Mouse (Mus musculus): Measurements from ENCODE around the gene Car9. TPM values are rescaled to one million over a fixed set of nuclear protein-coding genes. Genes with fewer than 3 reads are reported as not detected.
A peak's percentile ranks its signal among the peaks of the same experiment; 100 is the strongest.

The Car9 gene
- polyA plus RNA-seq, 1 experiment from 2014 or later = 3.8 TPM

DNA sequence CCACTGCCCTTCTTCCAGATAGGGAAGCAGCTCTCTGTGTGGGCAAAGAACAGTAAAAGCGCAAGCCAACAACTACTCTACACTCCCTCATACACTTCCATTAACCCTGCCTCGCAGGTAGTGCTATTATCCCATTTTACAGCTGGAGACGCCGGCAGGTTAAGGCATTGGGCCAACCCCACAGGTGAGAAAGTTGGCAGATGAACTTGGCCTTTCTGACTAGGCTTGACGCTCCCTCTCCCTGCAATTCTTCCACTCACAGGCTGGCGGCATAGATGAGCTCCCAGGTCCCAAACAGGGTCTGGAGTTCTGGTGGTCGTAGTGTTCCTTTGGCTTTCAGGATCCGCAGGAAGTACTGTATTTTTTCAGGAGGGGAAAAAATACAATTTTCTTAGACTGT, 7.8 kb upstream of the Car9 start:
- ATAC-seq (replicated peaks; ENCODE audit: extremely low read depth, insufficient read depth, low FRiP score) = peak; percentile 28; the same call in 1 of the 2 replicates
- Histone ChIP-seq H3K27ac (ENCODE audit: low read length) (peak overlapping the region; percentile 68; the same call in 1 of the 2 replicates), H3K4me1 (ENCODE audit: control insufficient read depth, insufficient read depth, low read length) (peaks cover 32% of the 10 kb centered on the region), H3K4me3 (ENCODE audit: low read length) (peak overlapping the region; percentile 77), H3K9ac (ENCODE audit: low read length) (peak overlapping the region; percentile 79), H3K27me3 (ENCODE audit: control insufficient read depth, insufficient read depth, low read length) (no peaks in the 10 kb centered on the region), H3K36me3 (ENCODE audit: control insufficient read depth, insufficient read depth) (0 out of 2 replicates have a peak, but pooled peaks cover 3% of the 10 kb centered on the region), H3K9me3 (replicated peaks; ENCODE audit: control insufficient read depth, low read length) (no peaks in the 10 kb centered on the region), H3K4me2 (ENCODE audit: low read depth, low read length) (peak overlapping the region; percentile 89)
- WGBS = 13% methylated on average over 8 of the region's 8 CpGs

DNA sequence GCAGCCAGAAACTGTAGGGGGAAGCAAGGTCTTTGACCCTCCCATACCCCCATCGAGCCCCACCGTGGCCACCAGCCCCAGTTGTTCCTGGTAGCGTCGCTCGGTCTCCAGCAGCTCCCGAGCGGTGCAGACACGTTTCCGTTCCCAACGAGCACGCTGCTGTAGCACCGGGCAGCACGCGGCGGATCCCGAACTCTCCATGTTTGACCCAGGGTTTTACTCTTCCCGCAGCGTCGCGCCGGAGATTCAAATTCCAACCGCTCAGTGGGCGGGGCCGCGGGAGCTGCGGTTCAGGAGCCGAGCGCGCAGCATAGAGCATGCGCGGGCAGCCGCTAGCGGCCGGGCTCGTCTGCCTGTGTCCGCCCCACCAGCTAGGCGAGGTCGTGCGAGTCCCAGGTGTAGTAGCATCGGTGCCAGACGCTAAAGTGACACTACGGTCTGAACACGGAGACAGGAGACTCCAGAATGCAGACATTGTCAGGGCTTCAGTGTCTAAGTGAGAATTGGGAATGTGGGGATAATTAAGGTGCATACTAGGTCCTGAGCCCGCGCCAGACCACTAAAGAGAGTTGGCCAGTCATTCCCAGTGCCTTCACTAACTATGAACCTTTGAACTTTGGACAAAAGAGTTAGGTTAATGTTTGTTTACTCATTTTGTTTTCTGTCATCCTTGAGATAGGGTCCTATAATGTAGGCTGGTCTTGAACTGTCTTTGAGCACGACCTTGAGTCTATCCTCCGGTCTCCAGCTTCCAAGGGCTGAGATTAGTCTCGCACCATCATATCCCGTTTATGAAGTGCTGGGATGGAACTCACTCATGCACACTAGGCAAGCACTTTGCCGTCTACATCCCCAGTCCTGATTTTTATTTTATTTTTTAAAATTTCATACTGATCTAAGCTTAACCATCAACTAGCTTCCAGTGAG, 7.1 kb upstream of the Car9 start, which contains the start of gene Arhgef39:
TSS of gene Arhgef39 (minus strand) at position 289 of the 927 bp plus-strand sequence.
- H3K27me3 ChIP-seq (ENCODE audit: control insufficient read depth, insufficient read depth, low read length) = no peaks in the 10 kb centered on the region
- peak within 1 kb of the TSS; percentile 89 for H3K4me2 ChIP-seq (ENCODE audit: low read depth, low read length)
- H3K4me3 ChIP-seq (ENCODE audit: low read length) = peak within 1 kb of the TSS; percentile 77
- H3K9ac ChIP-seq (ENCODE audit: low read length) = peak within 1 kb of the TSS; percentile 79
- 7% methylated on average over 50 of the region's 50 CpGs for WGBS
- H3K36me3 ChIP-seq (ENCODE audit: control insufficient read depth, insufficient read depth) = 0 out of 2 replicates have a peak, but pooled peaks cover 3% of the 10 kb centered on the region
- H3K4me1 ChIP-seq (ENCODE audit: control insufficient read depth, insufficient read depth, low read length) = peaks cover 27% of the 10 kb centered on the region
- ATAC-seq (replicated peaks; ENCODE audit: extremely low read depth, insufficient read depth, low FRiP score) = peak; percentile 89
- no peaks in the 10 kb centered on the region for H3K9me3 ChIP-seq (replicated peaks; ENCODE audit: control insufficient read depth, low read length)
- H3K27ac ChIP-seq (ENCODE audit: low read length) = peak within 1 kb of the TSS; percentile 68

- peaks cover 20% of the 10 kb centered on the region for H3K4me1 ChIP-seq (ENCODE audit: control insufficient read depth, insufficient read depth, low read length)
- H3K27ac ChIP-seq (ENCODE audit: low read length) = no peak overlapping the region
- H3K36me3 ChIP-seq (ENCODE audit: control insufficient read depth, insufficient read depth) = no peaks in the 10 kb centered on the region
- no peak overlapping the region for H3K9ac ChIP-seq (ENCODE audit: low read length)
- no peaks in the 10 kb centered on the region for H3K9me3 ChIP-seq (replicated peaks; ENCODE audit: control insufficient read depth, low read length)
- 79% methylated on average over 2 of the region's 2 CpGs for WGBS
- no peak overlapping the region for H3K4me2 ChIP-seq (ENCODE audit: low read depth, low read length)
- no peak overlapping the region for H3K4me3 ChIP-seq (ENCODE audit: low read length)
- H3K27me3 ChIP-seq (ENCODE audit: control insufficient read depth, insufficient read depth, low read length) = no peaks in the 10 kb centered on the region
- no peak for ATAC-seq (replicated peaks; ENCODE audit: extremely low read depth, insufficient read depth, low FRiP score)
Observed at GRCm38 (mm10) chr4:43503041-43503440, 3.7 kb upstream of the Car9 start.

GRCm38 (mm10) chr4:43503506-43503905, 3.3 kb upstream of the Car9 start:
- Histone ChIP-seq H3K27ac (ENCODE audit: low read length) (no peak overlapping the region), H3K27me3 (ENCODE audit: control insufficient read depth, insufficient read depth, low read length) (no peaks in the 10 kb centered on the region), H3K4me3 (ENCODE audit: low read length) (no peak overlapping the region), H3K4me1 (ENCODE audit: control insufficient read depth, insufficient read depth, low read length) (peaks cover 17% of the 10 kb centered on the region), H3K9ac (ENCODE audit: low read length) (no peak overlapping the region), H3K9me3 (replicated peaks; ENCODE audit: control insufficient read depth, low read length) (no peaks in the 10 kb centered on the region), H3K36me3 (ENCODE audit: control insufficient read depth, insufficient read depth) (no peaks in the 10 kb centered on the region), H3K4me2 (ENCODE audit: low read depth, low read length) (no peak overlapping the region)
- 84% methylated on average over 6 of the region's 6 CpGs for WGBS
- ATAC-seq (replicated peaks; ENCODE audit: extremely low read depth, insufficient read depth, low FRiP score) = no peak

DNA sequence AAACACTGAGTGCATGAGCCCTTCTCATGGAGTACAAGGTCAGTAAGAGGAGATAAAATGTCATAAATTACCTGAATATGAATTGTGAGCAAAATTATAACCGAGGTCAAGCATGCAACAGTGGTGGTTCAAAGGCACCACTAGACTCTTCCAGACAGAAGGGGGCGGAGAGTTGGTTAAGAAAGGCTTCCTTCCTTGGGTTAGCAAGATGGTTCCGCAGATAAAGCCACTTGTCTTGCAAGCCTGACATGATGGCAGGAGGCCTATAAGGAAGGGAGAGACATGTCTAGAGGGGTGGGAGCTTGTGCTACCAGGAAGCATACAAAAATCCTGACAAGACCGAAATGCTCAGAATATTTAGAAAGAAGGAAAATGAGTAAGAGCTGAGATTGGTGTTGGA, 2.5 kb upstream of the Car9 start:
- Histone ChIP-seq H3K27me3 (ENCODE audit: control insufficient read depth, insufficient read depth, low read length) (no peaks in the 10 kb centered on the region), H3K27ac (ENCODE audit: low read length) (no peak overlapping the region), H3K4me3 (ENCODE audit: low read length) (no peak overlapping the region), H3K36me3 (ENCODE audit: control insufficient read depth, insufficient read depth) (no peaks in the 10 kb centered on the region), H3K4me1 (ENCODE audit: control insufficient read depth, insufficient read depth, low read length) (peaks cover 18% of the 10 kb centered on the region), H3K9me3 (replicated peaks; ENCODE audit: control insufficient read depth, low read length) (no peaks in the 10 kb centered on the region), H3K9ac (ENCODE audit: low read length) (no peak overlapping the region), H3K4me2 (ENCODE audit: low read depth, low read length) (no peak overlapping the region)
- WGBS = 73% methylated on average over 4 of the region's 4 CpGs
- no peak for ATAC-seq (replicated peaks; ENCODE audit: extremely low read depth, insufficient read depth, low FRiP score)

DNA sequence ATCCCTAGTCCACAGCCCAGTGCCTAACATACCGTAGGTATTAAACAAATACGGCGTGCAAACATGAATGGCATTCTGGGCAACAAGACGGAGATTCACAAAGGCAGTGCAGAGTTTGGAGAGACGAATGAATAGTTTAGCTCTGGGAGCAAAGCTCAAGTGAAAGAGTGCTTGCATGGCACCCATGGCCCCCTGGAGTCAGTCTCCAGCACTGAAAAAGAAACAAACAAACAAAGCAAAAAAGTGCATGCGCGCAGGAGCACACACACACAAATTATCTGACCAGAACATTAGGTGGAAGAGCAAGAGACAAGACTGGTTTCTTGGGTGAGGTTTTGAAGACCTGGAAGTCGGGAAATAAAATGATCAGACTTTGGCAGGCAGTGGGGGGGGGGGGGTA, 692 bp upstream of the Car9 start:
- Histone ChIP-seq H3K9ac (ENCODE audit: low read length) (no peak overlapping the region), H3K4me2 (ENCODE audit: low read depth, low read length) (no peak overlapping the region), H3K4me3 (ENCODE audit: low read length) (no peak overlapping the region), H3K9me3 (replicated peaks; ENCODE audit: control insufficient read depth, low read length) (no peaks in the 10 kb centered on the region), H3K27me3 (ENCODE audit: control insufficient read depth, insufficient read depth, low read length) (no peaks in the 10 kb centered on the region), H3K27ac (ENCODE audit: low read length) (no peak overlapping the region), H3K36me3 (ENCODE audit: control insufficient read depth, insufficient read depth) (no peaks in the 10 kb centered on the region), H3K4me1 (ENCODE audit: control insufficient read depth, insufficient read depth, low read length) (peaks cover 14% of the 10 kb centered on the region)
- no peak for ATAC-seq (replicated peaks; ENCODE audit: extremely low read depth, insufficient read depth, low FRiP score)
- 88% methylated on average over 8 of the region's 8 CpGs for WGBS

DNA sequence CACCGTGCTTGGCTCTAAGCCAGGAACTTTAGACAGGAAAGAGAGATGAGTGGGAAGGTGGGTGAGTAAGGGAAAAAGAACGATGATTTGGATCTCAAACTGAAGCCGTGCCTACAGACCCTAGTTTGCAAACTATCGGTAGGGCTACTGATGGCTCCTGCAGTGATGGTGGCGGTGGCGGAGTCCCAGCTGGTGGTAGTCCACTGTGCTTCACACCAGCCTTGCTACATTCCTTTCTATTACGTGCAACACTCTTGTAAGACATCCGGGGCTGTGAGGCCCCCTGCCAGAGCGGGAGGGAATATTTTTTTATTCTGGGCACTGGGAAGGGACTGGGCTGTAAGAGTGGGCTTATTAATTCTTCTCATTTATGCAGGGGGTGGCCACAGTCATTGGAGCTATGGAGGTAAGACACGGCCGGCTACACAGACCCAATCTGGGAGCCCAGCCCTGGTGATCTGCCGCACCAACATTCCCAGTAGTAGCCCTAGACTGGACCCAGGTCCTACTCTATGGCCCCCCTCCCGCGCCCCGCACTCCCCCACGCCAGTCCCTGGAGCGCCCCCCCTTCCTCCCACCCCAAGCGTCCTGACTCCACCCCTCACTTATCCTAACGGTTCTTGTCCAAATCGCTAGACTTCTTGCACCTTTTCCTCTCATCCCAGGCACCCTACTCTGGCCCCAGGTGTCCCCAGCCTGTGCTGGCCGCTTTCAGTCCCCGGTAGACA, 1.3 kb downstream of the Car9 start:
- Histone ChIP-seq H3K4me2 (ENCODE audit: low read depth, low read length) (peak overlapping the region; percentile 84), H3K27me3 (ENCODE audit: control insufficient read depth, insufficient read depth, low read length) (no peaks in the 10 kb centered on the region), H3K4me3 (ENCODE audit: low read length) (peak overlapping the region; percentile 70), H3K9me3 (replicated peaks; ENCODE audit: control insufficient read depth, low read length) (no peaks in the 10 kb centered on the region), H3K27ac (ENCODE audit: low read length) (peak overlapping the region; percentile 74), H3K4me1 (ENCODE audit: control insufficient read depth, insufficient read depth, low read length) (peaks cover 18% of the 10 kb centered on the region), H3K36me3 (ENCODE audit: control insufficient read depth, insufficient read depth) (no peaks in the 10 kb centered on the region), H3K9ac (ENCODE audit: low read length) (peak overlapping the region; percentile 84)
- peak; percentile 46 for ATAC-seq (replicated peaks; ENCODE audit: extremely low read depth, insufficient read depth, low FRiP score)
- 5% methylated on average over 22 of the region's 22 CpGs for WGBS

- peak overlapping the region; percentile 84 for H3K9ac ChIP-seq (ENCODE audit: low read length)
- peak overlapping the region; percentile 84 for H3K4me2 ChIP-seq (ENCODE audit: low read depth, low read length)
- peak overlapping the region; percentile 70 for H3K4me3 ChIP-seq (ENCODE audit: low read length)
- WGBS = 2% methylated on average over 13 of the region's 13 CpGs
- H3K4me1 ChIP-seq (ENCODE audit: control insufficient read depth, insufficient read depth, low read length) = peaks cover 18% of the 10 kb centered on the region
- ATAC-seq (replicated peaks; ENCODE audit: extremely low read depth, insufficient read depth, low FRiP score) = peak; percentile 87
- peak overlapping the region; percentile 74 for H3K27ac ChIP-seq (ENCODE audit: low read length)
- H3K36me3 ChIP-seq (ENCODE audit: control insufficient read depth, insufficient read depth) = no peaks in the 10 kb centered on the region
- no peaks in the 10 kb centered on the region for H3K27me3 ChIP-seq (ENCODE audit: control insufficient read depth, insufficient read depth, low read length)
- no peaks in the 10 kb centered on the region for H3K9me3 ChIP-seq (replicated peaks; ENCODE audit: control insufficient read depth, low read length)
Observed at GRCm38 (mm10) chr4:43508666-43508997, 1.9 kb downstream of the Car9 start.

GRCm38 (mm10) chr4:43509109-43509508, 2.3 kb downstream of the Car9 start:
- Histone ChIP-seq H3K4me2 (ENCODE audit: low read depth, low read length) (peak overlapping the region; percentile 84), H3K9ac (ENCODE audit: low read length) (peak overlapping the region; percentile 84), H3K9me3 (replicated peaks; ENCODE audit: control insufficient read depth, low read length) (no peaks in the 10 kb centered on the region), H3K27ac (ENCODE audit: low read length) (no peak overlapping the region), H3K27me3 (ENCODE audit: control insufficient read depth, insufficient read depth, low read length) (no peaks in the 10 kb centered on the region), H3K36me3 (ENCODE audit: control insufficient read depth, insufficient read depth) (no peaks in the 10 kb centered on the region), H3K4me1 (ENCODE audit: control insufficient read depth, insufficient read depth, low read length) (peaks cover 18% of the 10 kb centered on the region), H3K4me3 (ENCODE audit: low read length) (peak overlapping the region; percentile 70)
- no peak for ATAC-seq (replicated peaks; ENCODE audit: extremely low read depth, insufficient read depth, low FRiP score)
- 33% methylated on average over 9 of the region's 9 CpGs for WGBS
